Mouse (Mus musculus) fibroblast of lung, adult 2 months (primary cell): ENCODE results near the gene Trim29.

ENCODE experiments used
- DNase-seq: peaks from one replicate; pipeline ENCODE4 v3.0.0-alpha.2; 2011; ENCODE audit warnings: low read depth

The Trim29 gene

GRCm38 (mm10) chr9:43384400-43384799 lies 73.8 kb downstream of the Trim29 start:
- no peak for DNase-seq
